Mouse (Mus musculus) CH12.LX (cell line): ENCODE results near the gene Slc38a2. TPM values are rescaled to one million over a fixed set of nuclear protein-coding genes. Genes with fewer than 3 reads are reported as not detected.

Source experiments
- DNase-seq: peaks from one replicate; pipeline ENCODE4 v3.0.0-alpha.2; 2013; ENCODE audit errors: extremely low read depth
- H3K27ac ChIP-seq: 2 replicates; pipeline ENCODE4 v1.5.1; 2012; ENCODE audit warnings: low read depth, mild to moderate bottlenecking, control low read depth, moderate library complexity; ENCODE audit not compliant: insufficient read depth
- H3K27me3 ChIP-seq: replicated peaks from 2 replicates; pipeline ENCODE3; 2012; ENCODE audit warnings: inconsistent platforms
- H3K36me3 ChIP-seq, 2 experiments: replicated peaks in 1 of 2; 2 replicates each; pipeline versions ENCODE3 to v1.6.1; 2012; ENCODE audit warnings: inconsistent platforms in 1 of 2, low read length in 1 of 2, mild to moderate bottlenecking in 1 of 2, mixed read lengths in 1 of 2, moderate library complexity in 1 of 2; ENCODE audit not compliant: control insufficient read depth in 1 of 2, insufficient read depth in 1 of 2
- H3K4me1 ChIP-seq, 2 experiments: 2 replicates each; pipeline ENCODE4 v1.6.1; 2012; ENCODE audit warnings: inconsistent platforms in 1 of 2, moderate library complexity in 1 of 2; ENCODE audit not compliant: insufficient read depth in 2 of 2, control insufficient read depth in 1 of 2
- H3K4me2 ChIP-seq: 2 replicates; pipeline ENCODE4 v1.6.1; 2012; ENCODE audit warnings: low read depth, mild to moderate bottlenecking, control low read depth; ENCODE audit not compliant: poor library complexity, insufficient read depth, severe bottlenecking
- H3K4me3 ChIP-seq, 3 experiments: fragments of 150-350 bp in 1 of 3; sonication (generic) in 1 of 3; replicated peaks in 1 of 3; 2 replicates each; pipeline versions ENCODE3 to v1.5.1; 2011 to 2012; ENCODE audit warnings: low read depth in 2 of 3, low read length in 2 of 3, mild to moderate bottlenecking in 2 of 3, moderate library complexity in 2 of 3, control low read depth in 1 of 3, improper control_type of control experiment in 1 of 3, inconsistent platforms in 1 of 3, mixed read lengths in 1 of 3; ENCODE audit not compliant: poor library complexity in 1 of 3
- H3K79me2 ChIP-seq: replicated peaks from 2 replicates; pipeline ENCODE4 v1.6.1; 2012; ENCODE audit warnings: mild to moderate bottlenecking, moderate library complexity; ENCODE audit not compliant: control insufficient read depth, poor library complexity, insufficient read depth, severe bottlenecking; ENCODE audit errors: extremely low read depth
- H3K9ac ChIP-seq: 2 replicates; pipeline ENCODE4 v1.6.1; 2012; ENCODE audit warnings: low read depth, mild to moderate bottlenecking, control low read depth, moderate library complexity; ENCODE audit not compliant: insufficient read depth
- H3K9me3 ChIP-seq: replicated peaks from 2 replicates; pipeline ENCODE3; 2012; ENCODE audit warnings: low read length, inconsistent platforms, mixed read lengths
- BHLHE40 ChIP-seq: IDR thresholded peaks from 2 replicates; pipeline ENCODE4 v1.6.1; 2011; ENCODE audit warnings: mild to moderate bottlenecking, low read depth, low read length, improper control_type of control experiment
- CHD2 ChIP-seq: IDR thresholded peaks from 2 replicates; pipeline ENCODE4 v1.6.1; 2011; ENCODE audit warnings: low read length, improper control_type of control experiment
- E2F4 ChIP-seq: IDR thresholded peaks from 2 replicates; pipeline ENCODE4 v1.6.1; 2011; ENCODE audit warnings: low read depth, low read length, improper control_type of control experiment; ENCODE audit not compliant: insufficient replicate concordance
- ELF1 ChIP-seq: IDR thresholded peaks from 2 replicates; pipeline ENCODE4 v1.6.1; 2014; ENCODE audit warnings: low read depth, mild to moderate bottlenecking, inconsistent platforms, low read length, improper control_type of control experiment
- EP300 ChIP-seq: IDR thresholded peaks from 2 replicates; pipeline ENCODE4 v1.6.1; 2011; ENCODE audit warnings: low read length, improper control_type of control experiment
- ETS1 ChIP-seq: conservative IDR thresholded peaks from 2 replicates; pipeline ENCODE4 v1.6.1; 2012; ENCODE audit warnings: low read depth, mild to moderate bottlenecking, inconsistent platforms, low read length, improper control_type of control experiment, moderate library complexity
- GABPA ChIP-seq: IDR thresholded peaks from 2 replicates; pipeline ENCODE4 v1.6.1; 2012; ENCODE audit warnings: low read depth, low read length, improper control_type of control experiment, inconsistent platforms; ENCODE audit not compliant: insufficient replicate concordance
- HCFC1 ChIP-seq: IDR thresholded peaks from 2 replicates; pipeline ENCODE4 v1.6.1; 2012; ENCODE audit warnings: low read depth, mild to moderate bottlenecking, inconsistent platforms, low read length, improper control_type of control experiment
- IRF4 ChIP-seq: IDR thresholded peaks from 2 replicates; pipeline ENCODE4 v1.6.1; 2014; ENCODE audit warnings: low read depth, mild to moderate bottlenecking, inconsistent platforms, low read length, improper control_type of control experiment
- JUN ChIP-seq: IDR thresholded peaks from 2 replicates; pipeline ENCODE4 v1.6.1; 2011; ENCODE audit warnings: low read depth, mild to moderate bottlenecking, low read length, improper control_type of control experiment, moderate library complexity; ENCODE audit not compliant: insufficient read depth
- KAT2A ChIP-seq: IDR thresholded peaks from 2 replicates; pipeline ENCODE4 v1.6.1; 2012; ENCODE audit warnings: low read length, improper control_type of control experiment, inconsistent platforms; ENCODE audit not compliant: insufficient replicate concordance
- MAX ChIP-seq: IDR thresholded peaks from 2 replicates; pipeline ENCODE4 v1.6.1; 2011; ENCODE audit warnings: low read length, improper control_type of control experiment
- MAZ ChIP-seq: IDR thresholded peaks from 2 replicates; pipeline ENCODE4 v1.6.1; 2012; ENCODE audit warnings: low read depth, mild to moderate bottlenecking, inconsistent platforms, low read length, improper control_type of control experiment, moderate library complexity
- MXI1 ChIP-seq: IDR thresholded peaks from 2 replicates; pipeline ENCODE4 v1.6.1; 2011; ENCODE audit warnings: mild to moderate bottlenecking, low read depth, low read length, improper control_type of control experiment
- MYC ChIP-seq: IDR thresholded peaks from 2 replicates; pipeline ENCODE4 v1.6.1; 2011; ENCODE audit warnings: low read depth, mild to moderate bottlenecking, improper control_type of control experiment, low read length
- NELFE ChIP-seq: IDR thresholded peaks from 2 replicates; pipeline ENCODE4 v1.6.1; 2011; ENCODE audit warnings: low read depth, low read length, improper control_type of control experiment
- PAX5 ChIP-seq: IDR thresholded peaks from 2 replicates; pipeline ENCODE4 v1.6.1; 2012; ENCODE audit warnings: low read length, inconsistent platforms, mixed read lengths
- POLR2A ChIP-seq: IDR thresholded peaks from 2 replicates; pipeline ENCODE4 v1.6.1; 2011; ENCODE audit warnings: low read depth, mild to moderate bottlenecking, improper control_type of control experiment, low read length
- POLR2AphosphoS2 ChIP-seq: IDR thresholded peaks from 2 replicates; pipeline ENCODE4 v1.6.1; 2011; ENCODE audit warnings: low read depth, low read length, improper control_type of control experiment
- RAD21 ChIP-seq: IDR thresholded peaks from 2 replicates; pipeline ENCODE4 v1.6.1; 2011; ENCODE audit warnings: low read depth, mild to moderate bottlenecking, low read length, improper control_type of control experiment, moderate library complexity
- RCOR1 ChIP-seq: conservative IDR thresholded peaks from 2 replicates; pipeline ENCODE4 v1.6.1; 2012; ENCODE audit warnings: low read depth, mild to moderate bottlenecking, inconsistent platforms, low read length, improper control_type of control experiment
- SIN3A ChIP-seq: IDR thresholded peaks from 2 replicates; pipeline ENCODE4 v1.6.1; 2012; ENCODE audit warnings: low read length, improper control_type of control experiment, inconsistent platforms
- SMC3 ChIP-seq: IDR thresholded peaks from 2 replicates; pipeline ENCODE4 v1.6.1; 2011; ENCODE audit warnings: low read depth, low read length, improper control_type of control experiment
- TCF12 ChIP-seq: IDR thresholded peaks from 2 replicates; pipeline ENCODE4 v1.6.1; 2014; ENCODE audit warnings: low read depth, mild to moderate bottlenecking, inconsistent platforms, low read length, improper control_type of control experiment
- UBTF ChIP-seq: IDR thresholded peaks from 2 replicates; pipeline ENCODE4 v1.6.1; 2012; ENCODE audit warnings: low read depth, mild to moderate bottlenecking, inconsistent platforms, low read length, improper control_type of control experiment, moderate library complexity
- ZC3H11A ChIP-seq: IDR thresholded peaks from 2 replicates; pipeline ENCODE4 v1.6.1; 2012; ENCODE audit warnings: low read depth, mild to moderate bottlenecking, inconsistent platforms, low read length, improper control_type of control experiment
- ZMIZ1 ChIP-seq: IDR thresholded peaks from 2 replicates; pipeline ENCODE4 v1.6.1; 2012; ENCODE audit warnings: low read depth, mild to moderate bottlenecking, inconsistent platforms, low read length, improper control_type of control experiment
- dilution Hi-C: fragments of 300-500 bp; cut with MboI; formaldehyde crosslinking; loops from 2 replicates; pipeline ENCODE4 v1.14.3; 2020; ENCODE audit warnings: low sequenced_read_pairs; ENCODE audit not compliant: extremely low pct_unique_long_range_greater_than_20kb, extremely low pct_ligation_motif_present
- in situ Hi-C: fragments of 300-500 bp; cut with MboI; formaldehyde crosslinking; loops from 3 replicates; pipeline ENCODE4 v1.14.3; 2019; ENCODE audit warnings: low sequenced_read_pairs, low pct_ligation_motif_present, low pct_unique_long_range_greater_than_20kb, mixed read lengths
- polyA plus RNA-seq: library from polyadenylated mRNA; unstranded; fragments of >175 nt; gene quantifications from 2 replicates; pipeline ENCODE4 v1.2.1, GENCODE M21; 2012; ENCODE audit warnings: low read depth; ENCODE audit not compliant: insufficient read length
- total RNA-seq, 2 experiments: library from RNA; depleted of rRNA; stranded (reverse); fragments of 300-350 nt in 1 of 2; fragments of >200 nt in 1 of 2; gene quantifications; 2 replicates each; pipeline ENCODE4 v1.2.3; 2012 to 2014

The Slc38a2 gene
- total and polyA plus RNA-seq, 3 experiments = 41.4 to 70.5 (median 59.3) TPM

DNA sequence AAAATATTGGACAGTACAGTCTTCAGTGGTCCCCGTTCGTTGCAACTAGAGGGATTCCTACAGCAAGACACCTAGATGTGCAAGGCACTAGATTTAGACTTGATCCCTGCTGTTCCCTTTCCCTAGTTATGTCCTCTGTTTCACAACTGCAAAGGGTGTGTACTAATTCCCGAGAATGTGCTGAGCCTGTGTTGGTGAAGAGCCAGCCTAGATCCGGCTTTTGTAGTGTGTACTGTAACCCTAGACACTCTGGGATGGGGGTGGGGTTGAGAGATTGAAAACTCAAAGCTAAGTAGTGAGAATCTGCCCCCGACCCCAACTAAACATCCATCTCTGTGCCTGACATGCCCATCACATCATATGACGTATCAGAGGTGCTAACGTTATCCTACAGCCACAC is 18.9 kb upstream of the Slc38a2 start:
- Histone ChIP-seq H3K4me1 (peaks cover 0 to 18% of the 10 kb centered on the region in 2 experiments; a peak in 2 of 4 replicates), H3K27me3 (no peaks in the 10 kb centered on the region), H3K4me3 (no peak overlapping the region), H3K9ac (no peak overlapping the region), H3K79me2 (no peaks in the 10 kb centered on the region), H3K4me2 (no peak overlapping the region), H3K36me3 (no peaks in the 10 kb centered on the region), H3K9me3 (no peaks in the 10 kb centered on the region), H3K27ac (no peak overlapping the region)
- TF ChIP-seq BHLHE40 = no peak
- TF ChIP-seq RAD21 = no peak
- no peak for TF ChIP-seq POLR2AphosphoS2
- TF ChIP-seq EP300 = no peak
- TF ChIP-seq MYC = no peak
- no peak for TF ChIP-seq IRF4
- TF ChIP-seq JUN = no peak
- no peak for DNase-seq
- dilution Hi-C loops = no loop called here
- in situ Hi-C loops = no loop called here

DNA sequence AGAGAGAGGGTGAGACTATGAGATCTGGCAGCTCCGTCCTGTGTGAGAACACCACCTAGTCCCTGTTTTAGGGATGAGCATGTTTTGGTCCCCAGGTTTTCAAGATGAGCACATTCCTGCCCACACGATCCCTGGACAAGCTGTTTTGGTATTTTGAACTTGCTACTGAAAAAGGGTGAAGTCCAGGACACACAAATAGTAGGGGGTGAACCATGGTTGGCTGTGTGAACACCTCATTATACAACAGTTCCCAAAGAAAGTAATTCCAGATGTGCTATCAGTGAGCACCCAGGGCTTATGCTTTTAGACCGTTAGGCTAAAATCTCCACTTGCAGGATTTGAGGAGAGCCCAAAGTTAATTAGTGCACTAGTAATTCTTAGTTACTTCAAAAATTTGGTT is 17.7 kb upstream of the Slc38a2 start:
- Histone ChIP-seq H3K4me1 (peaks cover 0 to 16% of the 10 kb centered on the region in 2 experiments; a peak in 2 of 4 replicates), H3K9me3 (no peaks in the 10 kb centered on the region), H3K36me3 (no peaks in the 10 kb centered on the region), H3K79me2 (no peaks in the 10 kb centered on the region), H3K27ac (no peak overlapping the region), H3K9ac (no peak overlapping the region), H3K4me2 (no peak overlapping the region), H3K4me3 (no peak overlapping the region), H3K27me3 (no peaks in the 10 kb centered on the region)
- dilution Hi-C loops (no loop called here), in situ Hi-C loops (no loop called here)
- no peak for DNase-seq
- no peak for TF ChIP-seq PAX5
- no peak for TF ChIP-seq GABPA
- TF ChIP-seq NELFE = no peak
- TF ChIP-seq SMC3 = no peak
- TF ChIP-seq E2F4 = no peak
- TF ChIP-seq EP300 = no peak
- no peak for TF ChIP-seq BHLHE40
- no peak for TF ChIP-seq MAZ
- no peak for TF ChIP-seq RCOR1

DNA sequence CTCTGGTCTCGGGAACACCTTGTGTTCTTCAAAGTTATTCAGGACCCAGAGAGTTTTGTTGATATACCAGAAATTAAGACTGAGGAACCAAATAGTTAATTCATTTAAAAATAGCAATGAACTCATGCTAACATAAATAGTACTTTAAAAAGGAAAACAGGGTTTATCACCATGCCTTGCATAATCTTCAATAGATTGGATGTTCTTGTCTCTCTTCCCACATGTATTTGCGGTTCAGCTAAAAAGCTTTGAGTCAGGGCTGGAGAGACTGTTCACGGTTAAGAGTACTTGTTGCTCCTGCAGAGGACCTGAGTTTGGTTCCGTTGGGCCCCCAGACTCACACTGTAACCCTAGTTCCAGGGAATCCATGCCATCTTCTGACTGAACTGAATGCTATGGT is 16.8 kb upstream of the Slc38a2 start:
- H3K4me3 ChIP-seq = no peak overlapping the region
- H3K27ac ChIP-seq = no peak overlapping the region
- H3K36me3 ChIP-seq = no peaks in the 10 kb centered on the region
- peaks cover 0 to 12% of the 10 kb centered on the region in 2 experiments; a peak in 2 of 4 replicates for H3K4me1 ChIP-seq
- no peak for DNase-seq
- H3K27me3 ChIP-seq = no peaks in the 10 kb centered on the region
- no peak overlapping the region for H3K4me2 ChIP-seq
- TF ChIP-seq SIN3A = no peak
- no peak for TF ChIP-seq IRF4
- no peak for TF ChIP-seq POLR2A
- TF ChIP-seq KAT2A = no peak
- no peak for TF ChIP-seq MXI1
- TF ChIP-seq ZMIZ1 = no peak
- no peak for TF ChIP-seq SMC3
- TF ChIP-seq JUN = no peak
- TF ChIP-seq HCFC1 = no peak
- TF ChIP-seq ZC3H11A = no peak
- TF ChIP-seq ELF1 = no peak
- TF ChIP-seq UBTF = no peak
- TF ChIP-seq TCF12 = no peak
- TF ChIP-seq MAX = no peak
- TF ChIP-seq EP300 = no peak
- no peak for TF ChIP-seq ETS1
- no peak for TF ChIP-seq CHD2
- TF ChIP-seq RCOR1 = no peak
- dilution Hi-C loops (no loop called here), in situ Hi-C loops (no loop called here)
- H3K9ac ChIP-seq = no peak overlapping the region
- no peaks in the 10 kb centered on the region for H3K79me2 ChIP-seq
- no peaks in the 10 kb centered on the region for H3K9me3 ChIP-seq
